Mouse (Mus musculus) c-Kit-positive CD71-negative TER-119-negative erythroid progenitor cells, embryonic 14.5 days (primary cell): ENCODE data around the gene Hook2.

Experiments used
- DNase-seq: peaks from one replicate; pipeline ENCODE4 v3.0.0-alpha.2; 2013; ENCODE audit warnings: low read depth

Hook2 gene

DNA sequence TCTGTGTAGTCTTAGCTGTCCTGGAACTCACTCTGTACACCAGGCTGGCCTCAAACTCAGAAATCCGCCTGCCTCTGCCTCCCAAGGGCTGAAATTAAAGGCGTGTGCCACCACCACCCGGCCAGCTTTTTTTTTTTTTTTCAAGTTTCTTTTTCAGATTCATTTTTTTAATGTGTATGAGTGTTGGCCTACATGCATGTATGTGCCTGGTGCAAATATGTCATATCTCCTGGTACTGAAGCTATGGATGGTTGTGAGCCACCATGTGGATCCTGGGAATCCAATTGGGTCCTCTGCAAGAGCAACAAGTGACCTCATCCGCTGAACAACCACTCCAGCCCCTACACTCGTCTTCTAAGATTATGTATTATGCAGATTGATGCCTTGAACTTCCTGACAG lies 3.0 kb upstream of the Hook2 start:
- DNase-seq = no peak

DNA sequence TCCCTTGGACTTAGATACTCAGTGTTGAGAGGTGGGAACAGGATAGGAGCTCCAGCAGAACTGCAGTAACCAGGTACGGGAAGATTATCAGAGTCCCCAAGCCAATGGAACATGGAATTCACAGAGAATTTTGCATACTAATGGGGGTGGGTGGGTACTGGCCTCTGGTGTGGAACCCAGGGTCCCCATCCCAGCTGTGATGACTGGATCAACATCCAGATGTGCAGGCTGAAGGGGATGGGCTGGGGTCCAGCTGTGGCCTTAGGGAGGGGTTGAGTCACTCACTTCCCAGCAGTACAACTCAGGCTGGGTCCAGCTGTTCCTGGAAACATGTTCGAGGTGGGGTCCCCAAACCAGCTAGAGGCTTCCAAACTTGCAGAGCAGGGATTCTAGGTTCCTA lies 2.5 kb upstream of the Hook2 start:
- no peak for DNase-seq

DNA sequence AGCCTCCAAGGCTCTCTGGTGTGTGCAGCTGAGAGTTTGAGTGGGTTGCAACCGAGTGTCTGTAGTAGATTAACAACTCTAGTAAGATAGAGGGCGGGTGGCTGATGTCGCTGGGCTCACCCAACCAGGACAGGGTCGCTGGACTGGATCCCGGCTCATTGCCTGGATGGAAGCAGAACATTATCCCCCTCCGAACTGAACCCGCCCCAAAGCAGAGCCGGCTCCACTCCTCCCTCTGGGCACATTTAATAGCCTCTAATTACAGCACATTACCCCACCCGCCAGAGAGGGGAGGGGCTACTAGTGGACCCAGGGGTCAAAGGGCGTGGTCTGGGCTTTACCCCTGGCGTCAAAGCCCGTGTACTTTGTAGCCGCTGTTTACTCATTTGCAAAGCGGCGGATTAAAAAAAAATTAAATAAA lies 1.1 kb upstream of the Hook2 start:
- DNase-seq = no peak

DNA sequence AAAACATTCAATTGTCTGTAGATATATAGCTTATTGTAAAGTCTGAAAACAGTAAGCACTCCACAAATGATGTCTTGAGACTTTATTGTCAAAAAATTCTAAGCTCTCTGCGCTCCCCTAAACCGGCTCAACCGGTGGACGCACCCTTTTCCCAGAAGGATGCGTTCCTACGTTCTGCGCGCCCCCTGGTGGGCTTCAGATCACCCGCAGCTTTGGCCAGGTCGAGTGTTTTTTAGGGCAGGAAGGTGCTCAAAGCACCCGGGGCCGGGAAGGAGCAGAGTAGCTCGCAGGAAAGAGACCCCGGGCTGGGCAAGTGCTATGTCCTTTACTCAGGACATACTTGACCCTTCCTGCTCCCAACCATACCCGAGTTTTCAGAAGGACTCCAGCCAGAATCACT lies 593 bp upstream of the Hook2 start:
- DNase-seq = peak; percentile 95

DNA sequence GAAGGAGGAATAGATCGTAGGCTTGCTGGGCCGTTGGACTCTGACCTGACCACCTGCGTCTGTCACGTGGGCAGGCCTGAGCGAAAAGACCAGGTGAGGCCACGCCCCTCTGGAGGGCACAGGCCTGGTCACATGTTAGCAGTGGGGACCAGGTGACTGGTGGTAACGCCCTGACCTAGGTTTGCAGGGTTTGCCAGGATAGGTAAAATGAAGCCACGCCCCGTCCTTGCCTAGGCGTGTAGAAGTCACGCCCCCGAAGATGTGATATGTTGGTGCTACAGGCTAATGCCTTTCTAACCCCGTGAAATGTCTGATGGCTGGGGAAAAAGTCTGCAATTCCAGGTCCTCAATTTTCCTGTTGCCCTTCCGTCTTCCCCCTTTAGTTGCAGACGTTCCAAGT lies 433 bp downstream of the Hook2 start:
- no peak for DNase-seq

DNA sequence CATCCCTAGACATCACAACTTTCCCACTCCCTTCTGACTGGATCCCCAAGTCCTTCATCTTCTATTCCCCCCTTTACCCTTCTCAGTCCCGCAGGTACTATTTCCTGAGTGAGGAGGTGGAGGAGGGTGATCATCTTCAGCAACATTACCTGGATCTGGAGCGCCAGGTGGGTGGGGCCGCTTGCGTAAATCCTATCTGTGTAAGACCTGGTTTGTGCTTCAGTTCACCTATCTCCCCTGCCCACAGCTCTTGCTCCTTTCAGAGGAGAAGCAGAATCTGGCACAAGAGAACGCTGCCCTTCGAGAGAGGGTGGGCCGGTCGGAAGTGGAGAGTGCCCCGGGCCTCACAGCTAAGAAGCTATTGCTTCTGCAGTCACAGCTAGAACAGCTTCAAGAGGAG lies 4.0 kb downstream of the Hook2 start:
- no peak for DNase-seq

DNA sequence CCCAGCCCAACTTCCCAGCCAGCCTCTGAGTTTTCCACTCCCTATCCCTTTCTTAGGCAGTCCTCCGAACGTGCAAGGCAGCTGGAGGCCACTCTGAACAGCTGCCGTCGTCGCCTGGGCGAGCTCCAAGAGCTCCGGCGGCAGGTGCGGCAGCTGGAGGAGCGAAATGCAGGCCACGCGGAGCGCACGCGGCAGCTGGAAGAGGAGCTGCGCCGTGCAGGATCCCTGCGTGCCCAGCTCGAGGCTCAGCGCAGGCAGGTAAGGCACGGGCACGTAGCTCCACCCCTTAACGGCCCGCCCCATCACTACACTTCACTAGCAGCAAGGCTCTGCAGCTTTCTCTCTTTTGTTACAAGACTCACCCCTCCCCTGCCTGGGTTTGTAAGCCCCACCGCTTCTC lies 5.3 kb downstream of the Hook2 start:
- DNase-seq = no peak

DNA sequence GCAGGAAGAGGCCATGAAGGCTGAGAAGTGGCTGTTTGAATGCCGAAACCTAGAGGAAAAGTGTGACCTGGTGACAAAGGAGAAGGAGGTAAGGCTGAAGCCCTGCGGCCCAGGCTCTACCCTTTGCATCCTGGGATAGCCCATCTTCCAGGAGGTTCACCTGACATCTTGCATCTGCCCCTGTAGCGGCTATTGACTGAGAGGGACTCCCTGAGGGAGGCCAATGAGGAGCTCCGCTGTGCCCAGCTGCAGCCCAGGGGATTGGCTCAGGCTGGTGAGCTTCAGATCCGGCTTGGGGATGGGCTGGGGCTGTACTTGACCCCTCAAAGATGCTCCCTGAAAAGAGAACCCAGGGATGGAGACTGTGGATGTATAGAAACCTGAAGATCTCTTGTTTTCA lies 6.6 kb downstream of the Hook2 start:
- DNase-seq = no peak

DNA sequence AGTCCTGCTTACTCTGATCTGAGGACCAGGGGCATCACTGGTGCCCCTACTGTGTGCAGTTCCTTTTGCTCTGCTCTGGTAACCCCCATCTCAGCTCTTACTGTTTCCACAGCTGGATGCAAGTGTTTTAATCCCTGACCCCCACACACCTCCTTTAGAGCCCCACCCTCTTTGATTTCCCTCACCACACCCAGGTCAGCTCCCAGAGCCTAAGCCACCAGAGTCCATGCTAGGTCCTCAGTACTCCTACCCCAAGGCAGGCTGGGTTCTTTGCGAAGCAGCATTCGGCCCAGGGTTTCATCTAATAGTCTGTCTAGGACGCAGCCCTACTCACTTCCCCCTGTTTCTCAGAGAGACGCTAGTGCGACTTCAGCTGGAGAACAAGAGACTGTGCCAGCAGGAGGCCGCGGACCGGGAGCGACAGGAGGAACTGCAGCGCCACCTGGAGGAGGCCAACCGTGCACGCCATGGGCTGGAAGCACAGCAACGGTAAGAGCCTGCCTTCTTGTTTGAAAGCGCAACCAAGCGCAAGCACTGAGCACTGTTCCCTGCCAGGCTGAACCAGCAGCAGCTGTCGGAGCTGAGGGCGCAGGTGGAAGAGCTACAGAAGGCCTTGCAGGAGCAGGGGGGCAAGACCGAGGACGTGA lies 7.4 kb downstream of the Hook2 start:
- DNase-seq = peak; percentile 87

DNA sequence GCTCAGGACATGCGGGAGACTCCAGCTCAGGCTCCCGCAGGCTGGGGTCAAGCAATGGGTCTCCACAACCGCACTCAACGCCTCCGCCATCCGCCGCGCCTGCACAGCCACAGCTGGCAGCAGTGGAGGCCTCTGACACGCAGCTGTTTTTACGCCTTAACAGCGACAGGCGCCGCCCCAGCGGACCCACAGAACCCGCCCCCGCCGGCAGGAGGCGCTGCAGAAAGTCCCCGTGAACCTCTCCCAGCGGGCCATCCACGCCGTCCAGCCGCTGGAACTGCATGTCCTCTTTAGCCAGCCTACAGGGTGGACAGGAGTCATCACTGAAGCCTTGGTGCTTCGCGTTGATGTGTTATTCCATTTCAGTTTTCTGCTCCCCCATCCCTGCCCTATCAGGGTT lies 17.3 kb downstream of the Hook2 start:
- DNase-seq = no peak

DNA sequence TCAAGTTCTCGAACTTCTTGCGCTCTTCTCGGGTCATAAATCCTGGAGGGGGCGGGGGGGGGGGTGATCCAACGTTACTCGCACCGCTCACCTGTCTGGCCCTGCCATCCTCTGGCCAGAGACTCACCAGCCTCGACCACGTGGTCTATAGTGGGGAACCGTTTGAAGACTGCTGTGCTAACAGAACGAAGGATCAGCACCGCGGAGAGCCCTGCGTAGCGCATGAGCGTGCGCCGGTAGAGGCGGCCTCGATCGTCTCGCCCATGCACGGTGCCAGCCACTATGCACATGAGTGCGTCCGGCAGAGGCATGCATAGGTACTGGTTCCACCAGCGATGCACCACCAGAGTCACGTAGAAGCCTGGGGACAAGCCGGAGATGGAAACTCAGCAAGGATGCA lies 20.8 kb downstream of the Hook2 start:
- no peak for DNase-seq

DNA sequence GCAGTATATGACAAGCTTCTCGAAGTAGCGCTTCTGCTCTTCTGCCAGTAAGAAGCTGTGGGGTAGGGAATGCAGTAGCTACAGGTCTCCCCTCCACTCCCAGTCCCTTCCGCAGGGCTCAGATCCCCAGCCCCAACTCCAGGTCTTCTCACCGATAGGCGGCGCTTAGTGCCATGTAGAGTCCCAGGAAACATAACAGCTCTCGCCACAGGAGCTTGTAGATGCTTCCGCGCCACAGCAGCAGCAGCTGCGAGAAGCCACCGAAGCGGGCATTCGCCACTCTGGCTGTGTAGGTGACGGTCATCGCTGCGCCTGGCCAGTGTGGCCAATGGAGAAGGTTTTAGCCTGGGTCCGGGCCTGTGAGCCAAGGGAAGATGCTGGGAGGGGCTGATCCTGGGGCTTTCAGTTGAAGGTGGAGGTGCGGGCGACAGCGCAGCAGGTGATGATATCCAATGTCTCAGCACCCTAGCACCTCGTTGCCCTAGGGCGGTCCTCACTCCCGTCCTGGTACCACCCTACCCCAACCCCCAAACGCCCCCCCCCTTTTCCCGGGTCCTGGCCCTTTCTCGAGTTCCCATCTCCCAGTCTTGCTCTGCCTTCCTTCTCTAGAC lies 22.9 kb downstream of the Hook2 start:
- DNase-seq = no peak

DNA sequence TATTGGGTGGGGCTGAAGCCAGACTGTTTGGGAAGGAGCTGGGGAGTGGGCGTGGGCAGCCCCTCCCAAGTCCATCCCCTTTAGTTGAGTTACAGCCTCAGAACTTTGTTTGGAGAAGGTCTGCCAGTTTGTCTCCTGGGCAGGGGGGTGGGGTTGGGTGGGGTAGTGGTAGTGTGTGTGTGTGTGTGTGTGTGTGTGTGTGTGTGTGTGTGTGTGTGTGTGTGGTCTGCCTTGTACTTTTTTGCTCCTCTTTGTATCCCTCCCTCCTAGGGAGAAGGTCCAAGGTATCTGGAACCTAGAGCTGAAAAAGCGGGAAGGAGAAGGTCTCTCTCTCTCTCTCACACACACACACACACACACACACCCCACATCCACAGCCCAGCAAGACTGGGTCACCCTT lies 24.0 kb downstream of the Hook2 start, which contains the start of gene Best2:
Best2 (minus strand) TSS at position 101 of the 400 bp plus-strand sequence.
- DNase-seq = no peak

DNA sequence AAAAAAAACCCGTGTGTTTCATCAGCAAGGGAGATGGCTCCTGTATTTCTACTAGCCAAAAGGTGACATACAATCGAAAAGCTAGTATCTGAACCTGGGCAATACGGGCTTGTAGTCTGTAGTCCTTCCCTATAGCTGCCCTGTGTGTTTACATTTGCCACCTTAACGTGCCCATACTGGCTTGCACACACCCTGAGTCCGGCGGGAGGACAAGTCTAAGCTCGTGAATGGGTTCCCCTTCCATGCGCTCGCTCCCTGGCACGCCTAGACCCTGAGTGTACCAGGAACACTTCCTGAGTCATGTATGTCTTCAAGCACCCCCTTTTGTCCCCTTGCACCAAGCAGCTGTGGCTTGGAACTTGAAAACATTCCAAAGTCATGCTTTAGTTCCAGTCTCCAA lies 26.3 kb downstream of the Hook2 start:
- no peak for DNase-seq

DNA sequence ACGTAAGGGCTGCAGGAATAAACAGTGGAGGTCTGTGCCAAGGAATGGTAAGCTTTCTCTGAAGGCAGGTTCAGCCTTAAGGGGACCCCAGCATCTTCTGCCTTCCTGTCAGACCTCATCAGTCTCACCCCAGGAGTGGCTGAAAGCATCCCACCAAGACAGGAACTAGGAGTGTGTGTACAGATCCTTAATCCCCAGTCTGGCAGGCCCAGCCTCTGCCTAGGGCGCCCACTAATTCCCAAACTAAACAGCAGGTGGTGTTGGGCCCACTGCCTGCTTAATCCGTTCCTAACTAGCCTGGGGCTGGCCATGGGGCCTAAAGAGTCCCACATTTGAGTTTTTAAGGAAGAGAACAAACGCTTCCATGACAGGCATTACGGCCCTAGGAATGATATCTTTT lies 26.8 kb downstream of the Hook2 start:
- no peak for DNase-seq

DNA sequence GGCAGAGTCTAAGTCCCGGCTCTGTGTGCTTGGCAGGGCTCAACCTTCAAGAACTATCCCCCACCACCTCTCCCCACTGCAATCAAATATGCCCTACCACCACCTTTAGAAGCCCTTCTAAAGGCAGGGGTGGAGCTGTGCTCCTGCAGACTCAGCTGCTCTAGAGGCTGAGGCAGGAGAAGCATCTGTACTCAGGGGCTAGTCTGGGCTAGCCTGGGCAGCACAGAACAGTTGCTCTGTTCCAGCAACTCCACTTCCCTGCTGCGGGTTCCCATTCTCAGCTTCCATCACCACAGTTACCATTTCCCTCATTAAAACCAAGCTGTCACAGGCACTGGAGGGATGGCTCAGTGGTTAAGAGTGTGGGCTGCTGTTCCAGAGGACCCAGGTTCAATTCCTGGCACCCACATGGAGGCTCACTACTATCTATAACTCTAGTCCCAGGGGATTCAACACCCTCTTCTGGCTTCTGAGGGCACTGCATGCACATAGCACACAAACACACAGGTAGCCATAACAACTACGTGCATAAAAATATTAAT lies 31.2 kb downstream of the Hook2 start:
- DNase-seq = no peak

DNA sequence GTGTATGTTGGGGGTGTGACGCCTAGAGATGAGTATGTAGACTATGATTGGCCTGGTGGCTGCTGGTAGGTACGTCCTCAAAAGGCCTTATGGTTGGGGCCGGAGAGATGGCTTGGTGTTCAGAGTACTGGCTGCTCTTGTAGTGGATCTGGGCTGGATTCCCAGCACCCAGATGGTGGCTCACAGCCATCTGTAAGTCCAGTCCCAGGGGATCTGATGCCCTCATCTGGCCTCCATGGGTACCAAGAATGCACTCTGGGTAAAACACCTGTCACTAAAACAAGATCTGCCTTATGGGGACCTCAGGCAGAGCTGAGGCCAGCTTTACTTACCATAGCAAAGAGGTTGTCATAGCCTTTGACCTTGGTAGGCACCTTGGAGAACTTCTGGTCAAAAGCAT lies 33.4 kb downstream of the Hook2 start:
- no peak for DNase-seq

DNA sequence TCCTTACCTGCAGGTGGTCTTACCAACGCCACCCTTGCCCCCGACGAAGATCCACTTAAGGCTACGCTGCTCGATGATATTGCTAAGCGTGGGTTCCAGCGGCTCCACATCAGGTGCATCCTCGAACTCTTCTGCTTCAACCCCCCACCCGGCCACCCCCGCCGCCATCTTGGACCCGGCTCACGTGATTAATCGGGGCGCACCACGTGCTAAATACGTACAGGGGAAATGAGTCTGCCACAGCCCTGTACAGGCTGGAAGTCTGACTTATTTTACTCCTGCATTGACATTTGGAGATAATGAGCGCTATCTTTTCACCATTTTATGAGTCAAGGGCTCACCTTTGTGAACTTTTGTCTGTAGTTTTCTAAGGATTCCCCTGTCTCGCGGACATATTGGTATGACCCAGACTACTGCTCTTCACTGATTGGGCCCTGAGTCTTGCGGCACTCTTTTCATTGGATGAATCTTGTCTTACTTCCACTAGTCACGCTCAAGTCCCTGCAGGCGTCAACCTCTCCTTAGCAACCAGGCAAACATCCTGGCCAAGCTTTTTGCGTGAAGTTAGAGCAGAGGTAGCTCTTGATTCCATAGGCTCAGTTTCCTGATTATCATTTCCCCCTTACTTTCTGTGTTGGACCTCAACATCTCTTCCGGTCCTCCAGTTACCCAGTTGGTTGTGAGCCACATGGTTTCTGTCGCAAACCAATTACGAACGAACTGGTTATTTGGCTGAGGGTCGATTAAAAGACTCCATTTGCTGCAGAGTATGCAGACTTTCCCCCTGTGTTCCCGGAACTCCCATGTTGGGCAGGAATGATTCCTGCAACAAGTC lies 34.9 kb downstream of the Hook2 start, which contains the start of gene Asna1:
Asna1 (minus strand) TSS at position 184 of the 835 bp plus-strand sequence.
- DNase-seq = peak; percentile 91

DNA sequence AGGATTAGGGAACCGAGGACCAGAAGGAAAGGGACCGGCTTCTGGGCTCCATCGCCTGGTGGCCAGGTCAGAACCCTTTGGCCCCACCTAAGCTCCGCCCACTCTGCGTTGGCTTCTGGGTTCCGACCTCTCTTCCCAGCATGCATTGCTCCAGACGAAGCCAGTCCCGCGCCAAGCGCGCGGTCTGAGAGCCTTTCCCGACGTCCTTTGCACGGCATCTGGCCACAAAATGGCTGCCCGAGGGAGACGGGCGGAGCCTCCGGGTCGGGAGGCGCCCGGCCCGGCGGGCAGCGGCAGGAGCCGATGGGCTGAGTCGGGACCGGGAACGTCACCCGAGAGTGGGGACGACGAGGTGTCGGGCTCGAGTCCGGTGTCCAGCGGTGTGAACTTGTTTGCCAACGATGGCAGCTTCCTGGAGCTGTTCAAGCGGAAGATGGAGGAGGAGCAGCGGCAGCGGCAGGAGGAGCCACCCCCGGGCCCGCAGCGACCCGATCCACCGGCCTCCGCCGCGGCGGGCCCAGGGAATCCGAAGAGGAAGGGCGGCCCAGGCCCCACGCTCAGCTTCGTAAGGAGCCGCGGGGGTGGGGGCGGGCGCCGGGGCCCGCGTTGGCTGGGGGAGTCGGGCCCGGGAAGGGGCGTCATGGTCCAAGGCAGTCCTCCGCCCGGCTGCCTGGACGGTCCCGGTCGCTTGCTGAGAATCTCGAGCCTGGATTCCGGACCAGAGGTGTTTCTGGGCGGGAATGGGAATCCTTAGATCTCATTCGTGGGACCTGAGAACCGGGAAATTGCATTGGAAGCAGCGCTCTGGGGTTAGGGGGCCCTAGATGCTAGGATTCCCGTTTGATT lies 36.5 kb downstream of the Hook2 start, which contains the start of gene Trir:
Trir (plus strand) TSS at position 154 of the 846 bp plus-strand sequence.
- peak; percentile 98 for DNase-seq

DNA sequence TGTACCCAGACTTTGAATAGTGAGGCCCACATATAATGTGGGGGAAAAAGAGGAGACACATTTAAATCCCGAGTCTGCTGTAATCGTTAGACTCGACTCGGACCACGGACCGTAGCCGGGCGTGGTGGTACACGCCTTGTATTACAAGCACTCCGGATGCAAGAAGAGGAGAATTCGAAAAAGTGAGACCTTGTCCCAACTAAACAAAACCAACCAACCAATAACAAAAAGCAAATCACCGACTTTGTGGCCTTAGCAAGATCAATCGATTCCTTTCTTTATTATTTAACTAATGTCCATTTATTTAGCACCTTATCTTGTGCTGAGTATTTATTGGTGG lies 37.1 kb downstream of the Hook2 start:
- no peak for DNase-seq

DNA sequence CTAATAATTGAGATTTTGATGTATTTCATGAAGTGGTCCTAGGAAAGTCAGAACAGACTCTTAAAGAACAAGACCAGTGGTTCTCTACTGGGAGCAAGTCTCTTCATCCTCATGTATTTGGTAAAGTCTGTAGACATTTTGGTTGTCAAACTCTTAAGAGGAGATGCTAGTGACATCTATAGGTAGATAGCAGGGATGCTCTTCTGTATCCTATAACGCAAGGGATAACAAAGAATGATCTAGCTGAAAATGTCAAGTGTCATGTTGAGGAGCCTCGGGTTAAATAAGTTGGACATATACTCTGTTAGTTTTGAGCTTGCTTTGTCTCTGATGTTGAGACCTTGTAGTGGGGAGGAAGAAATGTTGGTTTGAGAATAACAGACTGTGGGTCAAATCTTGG lies 37.5 kb downstream of the Hook2 start:
- DNase-seq = no peak

DNA sequence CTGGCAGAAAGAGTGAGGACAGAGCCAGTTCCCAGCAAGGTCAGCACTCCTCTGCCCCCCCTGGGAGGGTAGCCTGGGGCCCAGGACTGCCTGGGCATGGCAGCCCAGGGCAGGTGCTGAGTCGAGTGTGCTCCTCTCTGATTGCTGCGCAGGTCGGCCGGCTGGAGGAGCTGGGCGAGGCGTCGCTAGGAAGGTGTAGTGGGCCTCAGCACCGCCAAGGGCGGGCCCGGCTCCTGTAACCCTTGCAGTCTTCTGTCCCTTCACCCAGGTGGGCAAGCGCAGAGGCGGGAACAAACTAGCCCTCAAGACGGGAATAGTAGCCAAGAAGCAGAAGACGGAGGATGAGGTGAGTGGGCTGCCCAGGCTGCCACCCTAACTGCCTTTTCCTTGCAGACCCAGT lies 38.9 kb downstream of the Hook2 start:
- no peak for DNase-seq
